Mouse (Mus musculus): Measurements from ENCODE around the gene Btbd2. TPM values are rescaled to one million over a fixed set of nuclear protein-coding genes. Genes with fewer than 3 reads are reported as not detected.

Gene Btbd2
- total and polyA plus RNA-seq, 3 experiments = 43.1 to 81.8 TPM; not detected in 1

GRCm38 (mm10) chr10:80618181-80618580 is 38.7 kb downstream of the Btbd2 start:
- peaks cover 0 to 6% of the 10 kb centered on the region in 2 experiments; a peak in 1 of 4 replicates for H3K4me1 ChIP-seq (ENCODE audit: control insufficient read depth in 1 of 2, insufficient read depth in 2 of 2, low read length in 2 of 2)
- H3K79me2 ChIP-seq (ENCODE audit: control insufficient read depth, insufficient read depth, low read length, poor library complexity) = peaks cover 6% of the 10 kb centered on the region
- H3K4me3 ChIP-seq (ENCODE audit: control insufficient read depth in 1 of 2, insufficient read depth in 1 of 2, low read depth in 2 of 2, low read length in 2 of 2) = no peak overlapping the region
- TF ChIP-seq RAD21 (IDR thresholded peaks at IDR 0.05; ENCODE audit: low read depth, low read length) (no peak), MAFK (IDR thresholded peaks at IDR 0.05; ENCODE audit: borderline replicate concordance, low read depth, low read length) (no peak), ETS1 (IDR thresholded peaks at IDR 0.05; ENCODE audit: low read depth, low read length) (no peak), KAT2A (conservative IDR thresholded peaks at IDR 0.05; ENCODE audit: low read depth, low read length) (no peak), MYB (IDR thresholded peaks at IDR 0.05; ENCODE audit: low read depth, low read length) (no peak), TCF12 (IDR thresholded peaks at IDR 0.05; ENCODE audit: low read depth, low read length) (no peak), ELF1 (IDR thresholded peaks at IDR 0.05; ENCODE audit: low read depth, low read length) (no peak), POLR2A (IDR thresholded peaks at IDR 0.05; ENCODE audit: control insufficient read depth in 1 of 2, insufficient read depth in 1 of 2, low read depth in 1 of 2, low read length in 2 of 2, poor library complexity in 1 of 2) (no peak), POLR2AphosphoS2 (IDR thresholded peaks at IDR 0.05; ENCODE audit: low read length) (no peak), ZNF384 (IDR thresholded peaks at IDR 0.05; ENCODE audit: low read depth, low read length) (no peak), MAX (IDR thresholded peaks at IDR 0.05; ENCODE audit: low read length) (no peak), USF1 (IDR thresholded peaks at IDR 0.05; ENCODE audit: low read depth, low read length) (no peak), GABPA (IDR thresholded peaks at IDR 0.05; ENCODE audit: low read depth, low read length) (no peak), BHLHE40 (IDR thresholded peaks at IDR 0.05; ENCODE audit: borderline replicate concordance, low read depth, low read length) (no peak), MAZ (IDR thresholded peaks at IDR 0.05; ENCODE audit: low read depth, low read length) (no peak), EP300 (IDR thresholded peaks at IDR 0.05; ENCODE audit: low read depth in 1 of 2, low read length in 2 of 2) (no peak)
- no peak for DNase-seq (ENCODE audit: low read depth, low spot score)
- no peak overlapping the region for H3K9ac ChIP-seq (ENCODE audit: control insufficient read depth, low read depth, low read length, poor library complexity, severe bottlenecking)
- H3K27ac ChIP-seq (ENCODE audit: control insufficient read depth, low read depth, low read length) = no peak overlapping the region
- peaks cover 0 to 2% of the 10 kb centered on the region in 2 experiments; a peak in 1 of 4 replicates for H3K36me3 ChIP-seq (ENCODE audit: control insufficient read depth in 1 of 2, insufficient read depth in 2 of 2, low read length in 2 of 2)
- H3K9me3 ChIP-seq (replicated peaks; ENCODE audit: insufficient read depth, low read length) = no peaks in the 10 kb centered on the region
- no peaks in the 10 kb centered on the region for H3K27me3 ChIP-seq (ENCODE audit: control insufficient read depth in 1 of 2, insufficient read depth in 2 of 2, low read length in 2 of 2)

GRCm38 (mm10) chr10:80614351-80614750 is 42.5 kb downstream of the Btbd2 start:
- Histone ChIP-seq H3K27ac (ENCODE audit: control insufficient read depth, low read depth, low read length) (no peak overlapping the region), H3K9ac (ENCODE audit: control insufficient read depth, low read depth, low read length, poor library complexity, severe bottlenecking) (no peak overlapping the region), H3K4me3 (ENCODE audit: control insufficient read depth in 1 of 2, insufficient read depth in 1 of 2, low read depth in 2 of 2, low read length in 2 of 2) (no peak overlapping the region), H3K36me3 (ENCODE audit: control insufficient read depth in 1 of 2, insufficient read depth in 2 of 2, low read length in 2 of 2) (peaks cover 0 to 2% of the 10 kb centered on the region in 2 experiments; a peak in 1 of 4 replicates), H3K9me3 (replicated peaks; ENCODE audit: insufficient read depth, low read length) (no peaks in the 10 kb centered on the region), H3K27me3 (ENCODE audit: control insufficient read depth in 1 of 2, insufficient read depth in 2 of 2, low read length in 2 of 2) (no peaks in the 10 kb centered on the region), H3K79me2 (ENCODE audit: control insufficient read depth, insufficient read depth, low read length, poor library complexity) (no peaks in the 10 kb centered on the region), H3K4me1 (ENCODE audit: control insufficient read depth in 1 of 2, insufficient read depth in 2 of 2, low read length in 2 of 2) (no peaks in the 10 kb centered on the region)
- no peak for DNase-seq (ENCODE audit: low read depth, low spot score)
- TF ChIP-seq USF2 (IDR thresholded peaks at IDR 0.05; ENCODE audit: borderline replicate concordance in 1 of 2, insufficient read depth in 1 of 2, low read depth in 1 of 2, low read length in 2 of 2) = no peak
- no peak for TF ChIP-seq GATA1 (IDR thresholded peaks at IDR 0.05; ENCODE audit: low read depth, low read length)
- TF ChIP-seq GABPA (IDR thresholded peaks at IDR 0.05; ENCODE audit: low read depth, low read length) = no peak
- TF ChIP-seq POLR2A (IDR thresholded peaks at IDR 0.05; ENCODE audit: control insufficient read depth in 1 of 2, insufficient read depth in 1 of 2, low read depth in 1 of 2, low read length in 2 of 2, poor library complexity in 1 of 2) = no peak
- TF ChIP-seq MYC (IDR thresholded peaks at IDR 0.05; ENCODE audit: low read depth, low read length) = no peak
- TF ChIP-seq POLR2AphosphoS2 (IDR thresholded peaks at IDR 0.05; ENCODE audit: low read length) = no peak
- TF ChIP-seq CHD2 (IDR thresholded peaks at IDR 0.05; ENCODE audit: low read length) = no peak
- no peak for TF ChIP-seq UBTF (IDR thresholded peaks at IDR 0.05; ENCODE audit: borderline replicate concordance, insufficient read depth, low read depth, low read length)
- TF ChIP-seq HCFC1 (IDR thresholded peaks at IDR 0.05; ENCODE audit: low read depth, low read length) = no peak
- TF ChIP-seq ZMIZ1 (IDR thresholded peaks at IDR 0.05; ENCODE audit: low read depth, low read length) = no peak
- no peak for TF ChIP-seq BHLHE40 (IDR thresholded peaks at IDR 0.05; ENCODE audit: borderline replicate concordance, low read depth, low read length)
- TF ChIP-seq MXI1 (IDR thresholded peaks at IDR 0.05; ENCODE audit: low read depth, low read length) = no peak
- TF ChIP-seq E2F4 (IDR thresholded peaks at IDR 0.05; ENCODE audit: borderline replicate concordance, low read depth, low read length) = no peak
- TF ChIP-seq KAT2A (conservative IDR thresholded peaks at IDR 0.05; ENCODE audit: low read depth, low read length) = no peak
- no peak for TF ChIP-seq MAX (IDR thresholded peaks at IDR 0.05; ENCODE audit: low read length)
- TF ChIP-seq MAFK (IDR thresholded peaks at IDR 0.05; ENCODE audit: borderline replicate concordance, low read depth, low read length) = no peak
- TF ChIP-seq ZNF384 (IDR thresholded peaks at IDR 0.05; ENCODE audit: low read depth, low read length) = no peak
- TF ChIP-seq NRF1 (IDR thresholded peaks at IDR 0.05; ENCODE audit: insufficient read depth, low read depth, low read length, poor library complexity, severe bottlenecking) = no peak
- no peak for TF ChIP-seq USF1 (IDR thresholded peaks at IDR 0.05; ENCODE audit: low read depth, low read length)
